17 mouse cellular contexts compared by ENCODE assay signal in the genomic region with DNA sequence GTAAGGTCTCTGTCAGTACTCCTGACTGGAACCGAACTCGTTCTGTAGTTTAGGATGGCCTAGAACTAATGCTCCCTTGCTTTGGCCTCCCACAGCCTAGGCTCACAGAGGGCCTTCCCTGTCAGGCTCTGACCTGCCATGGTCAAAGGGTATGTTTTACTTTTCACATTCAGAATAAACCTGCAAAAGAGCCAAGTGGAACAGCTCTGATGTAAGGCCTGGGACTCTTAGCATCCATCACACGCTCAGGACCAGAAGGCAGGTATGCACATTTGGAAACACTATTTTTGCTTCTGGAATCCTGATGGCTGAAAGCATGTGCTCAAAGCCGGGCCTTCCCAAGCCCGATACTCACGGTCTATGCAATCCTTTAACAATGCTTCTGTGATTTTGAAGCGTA.
"Had no signal": no experiment of that assay in that cellular context is flagged by ENCODE, and none has a peak within 500 bp of the region (broad histone marks: within the 10 kb centered on the region; RNA-seq: fewer than 3 reads in every experiment).

No protein-coding gene starts in this region.

- H3K27me3 ChIP-seq: neural tube, embryonic 12.5 days; neural tube, embryonic 13.5 days; neural tube, embryonic 15.5 days; stomach, embryonic 15.5 days had no signal

- H3K9ac ChIP-seq: neural tube, embryonic 12.5 days; neural tube, embryonic 13.5 days; neural tube, embryonic 15.5 days; stomach, embryonic 15.5 days had no signal

- H3K4me3 ChIP-seq: neural tube, embryonic 12.5 days; neural tube, embryonic 13.5 days; neural tube, embryonic 15.5 days; stomach, embryonic 15.5 days had no signal

- H3K27ac ChIP-seq: neural tube, embryonic 12.5 days; neural tube, embryonic 13.5 days; neural tube, embryonic 15.5 days; stomach, embryonic 15.5 days; stomach, postnatal 0 days had no signal

- H3K9me3 ChIP-seq: neural tube, embryonic 12.5 days; neural tube, embryonic 13.5 days; neural tube, embryonic 15.5 days; stomach, embryonic 15.5 days had no signal

- DNase-seq: retina, postnatal 1 day; right cerebral cortex, adult 18-20 months; right cerebral cortex, postnatal 14 days; right cerebral cortex, postnatal 25 days; right cerebral cortex, postnatal 4 days; spleen, adult 18-20 months; thymus, adult 18-20 months; thymus, adult 2 months; thymus, postnatal 14 days; thymus, postnatal 25 days; thymus, postnatal 36 days; thymus, postnatal 4 days had no signal

- H3K4me2 ChIP-seq: neural tube, embryonic 12.5 days; neural tube, embryonic 13.5 days; neural tube, embryonic 15.5 days; stomach, embryonic 15.5 days had no signal

- H3K4me1 ChIP-seq: neural tube, embryonic 12.5 days; neural tube, embryonic 13.5 days; neural tube, embryonic 15.5 days; stomach, embryonic 15.5 days had no signal
